Mouse (Mus musculus): Measurements from ENCODE around the gene Poldip2.

Gene Poldip2

DNA sequence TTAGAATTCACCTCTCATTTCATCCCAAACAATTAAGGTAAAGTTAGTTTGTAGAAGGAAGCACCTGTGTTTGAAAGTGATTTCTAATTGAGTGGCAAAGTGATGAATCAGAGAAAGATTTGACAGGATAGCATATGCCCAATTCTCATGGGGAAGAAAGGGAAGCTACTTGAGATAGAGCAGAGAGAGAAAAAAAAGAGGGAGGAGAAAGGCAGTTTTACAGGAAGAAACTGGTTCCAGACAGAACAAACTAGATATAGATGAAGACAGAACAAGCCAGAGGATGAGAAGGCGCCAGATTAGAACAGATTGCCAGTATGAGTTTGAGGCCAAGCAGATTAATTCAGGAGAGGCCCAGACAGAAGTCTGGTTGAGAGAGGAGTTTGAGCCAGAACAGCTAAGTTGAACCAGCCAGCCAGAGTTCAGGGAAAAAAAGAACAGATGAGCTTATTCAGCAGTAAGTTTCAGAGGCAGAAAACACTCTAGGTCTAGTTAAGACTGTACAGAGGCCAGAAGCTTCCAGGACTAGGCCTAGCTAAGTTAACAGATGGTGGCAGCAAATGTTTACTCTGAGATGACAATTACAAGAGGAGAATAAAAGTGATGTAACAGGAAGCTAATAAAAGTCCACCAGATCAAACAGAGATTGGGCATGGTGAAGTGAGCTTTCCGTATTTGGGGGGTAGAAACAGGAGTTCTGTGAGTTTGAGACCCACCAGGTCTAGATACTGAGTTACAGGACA, 35.9 kb downstream of the Poldip2 start:
- DNase-seq: no peak

DNA sequence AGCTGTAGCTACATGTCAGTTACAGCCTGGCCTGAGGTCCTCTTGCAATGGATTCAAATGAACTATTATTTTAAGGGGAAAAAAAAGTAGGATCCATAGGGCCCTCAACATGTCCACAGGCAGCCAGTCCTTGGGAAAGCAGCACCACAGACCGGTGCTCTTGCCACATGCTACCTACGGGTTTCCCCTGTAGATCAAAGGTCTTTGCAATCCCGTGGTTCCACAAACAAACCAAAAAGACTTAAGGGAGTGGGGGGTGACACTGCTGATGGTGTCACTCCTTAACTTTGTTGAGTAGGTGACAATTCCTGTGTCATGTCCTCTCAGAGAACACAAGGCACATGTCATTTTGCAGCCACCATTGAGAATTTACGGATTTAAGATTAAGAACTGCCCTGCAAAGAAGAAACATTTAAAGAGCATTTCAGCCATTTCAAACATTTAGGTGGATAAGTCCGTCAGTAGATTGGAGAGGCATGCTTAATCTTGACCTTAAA, 37.5 kb downstream of the Poldip2 start:
- DNase-seq: no peak

DNA sequence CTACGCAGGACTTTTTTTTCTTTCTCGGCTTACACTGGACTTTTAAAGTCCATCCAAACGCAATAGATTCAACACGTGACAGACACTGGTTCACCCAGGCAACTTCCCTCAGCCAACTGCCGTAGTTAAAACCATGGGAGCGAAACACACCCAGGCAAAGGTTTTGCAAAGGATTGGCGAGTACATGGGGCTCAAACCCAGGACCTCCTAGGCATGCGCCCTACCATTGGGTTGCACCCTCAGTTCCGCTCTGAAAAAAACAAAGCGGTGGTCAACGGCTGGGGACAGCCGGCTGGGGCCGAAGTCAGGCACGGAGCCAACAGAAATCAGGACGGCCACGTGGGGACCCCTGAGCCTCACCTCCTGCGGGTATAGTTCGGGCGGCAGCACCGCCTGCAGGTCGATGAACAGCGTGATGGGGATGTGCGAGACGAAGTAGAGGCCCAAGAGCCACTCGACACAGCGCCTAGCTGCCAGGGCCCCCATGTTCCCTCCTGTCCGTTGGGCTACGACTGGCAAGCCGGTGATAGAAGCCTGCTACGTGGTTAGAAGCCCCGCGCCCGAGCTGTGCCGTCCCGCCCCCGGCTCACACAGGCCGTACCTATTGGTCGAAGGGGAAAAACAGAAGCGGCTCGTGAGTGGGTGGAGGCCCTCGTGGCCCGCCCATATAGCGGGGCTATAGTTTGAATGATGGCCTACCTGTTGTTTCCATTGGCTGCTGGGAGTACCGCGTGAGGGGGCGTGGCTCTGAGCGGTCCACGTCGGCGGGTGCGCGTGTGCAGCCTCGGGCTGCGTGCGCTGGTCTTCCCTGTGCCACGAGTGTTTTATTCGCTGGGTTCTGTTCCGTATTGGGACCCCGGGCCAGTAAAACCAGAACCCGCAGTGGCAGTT, 38.4 kb downstream of the Poldip2 start, which contains the start of gene Tmem97:
Tmem97 (minus strand) TSS at position 610 of the 891 bp plus-strand sequence.
- peak; percentile 97 for DNase-seq

DNA sequence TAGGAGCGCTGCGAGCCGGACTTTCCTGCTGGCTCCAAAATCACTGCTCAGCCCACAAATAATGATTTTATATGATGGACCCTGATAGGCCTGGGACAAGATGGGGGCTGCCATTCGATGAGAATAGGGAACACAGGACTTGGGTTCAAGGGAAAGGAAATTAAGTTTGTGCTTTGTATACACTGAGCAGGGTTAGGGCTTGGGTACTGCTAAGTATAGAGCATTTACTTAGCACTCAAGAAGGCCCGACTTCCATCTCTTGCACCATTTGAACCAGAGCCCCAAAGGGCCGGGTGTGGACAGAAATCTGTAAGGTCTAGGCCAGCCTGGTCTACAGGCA, 39.0 kb downstream of the Poldip2 start:
- no peak for DNase-seq

DNA sequence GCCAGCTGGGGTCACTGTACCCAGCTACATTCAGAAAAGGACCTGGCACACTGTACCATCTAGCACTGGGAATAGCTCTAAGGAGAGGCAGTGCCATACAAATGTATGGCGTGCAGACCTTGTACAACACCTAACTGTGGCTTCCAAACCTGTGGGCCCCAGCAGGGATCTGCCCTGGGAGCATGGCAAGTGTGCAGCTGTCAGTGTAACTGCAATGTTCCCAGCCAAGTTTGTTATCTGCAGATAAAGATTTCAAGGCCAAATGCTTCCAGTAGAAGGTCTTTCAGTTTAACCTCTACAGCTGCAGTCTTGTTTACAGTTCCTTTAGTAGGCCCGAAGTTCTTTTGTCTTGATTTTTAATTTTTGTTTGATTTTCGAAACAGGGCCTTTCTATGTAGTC, 43.6 kb downstream of the Poldip2 start:
- DNase-seq: no peak

DNA sequence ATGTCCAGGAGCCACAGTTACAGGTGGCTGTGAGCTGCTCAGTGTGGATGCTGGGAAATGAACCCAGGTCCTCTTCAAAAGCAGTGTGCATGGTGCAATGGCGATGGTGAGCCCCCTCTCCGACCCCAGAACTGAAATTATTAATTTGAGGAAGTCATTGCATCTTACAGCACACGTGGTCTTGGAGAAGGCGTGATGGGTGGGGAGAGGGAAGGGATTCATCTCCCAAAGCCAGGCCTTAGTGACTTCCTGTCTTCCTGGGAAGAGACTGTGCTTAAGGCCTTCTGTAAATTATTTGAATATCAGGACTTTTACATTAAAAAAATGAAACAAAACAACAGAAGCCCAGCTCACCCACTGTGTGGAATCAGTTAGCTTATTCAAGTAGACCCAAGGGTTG, 44.1 kb downstream of the Poldip2 start:
- DNase-seq: no peak

DNA sequence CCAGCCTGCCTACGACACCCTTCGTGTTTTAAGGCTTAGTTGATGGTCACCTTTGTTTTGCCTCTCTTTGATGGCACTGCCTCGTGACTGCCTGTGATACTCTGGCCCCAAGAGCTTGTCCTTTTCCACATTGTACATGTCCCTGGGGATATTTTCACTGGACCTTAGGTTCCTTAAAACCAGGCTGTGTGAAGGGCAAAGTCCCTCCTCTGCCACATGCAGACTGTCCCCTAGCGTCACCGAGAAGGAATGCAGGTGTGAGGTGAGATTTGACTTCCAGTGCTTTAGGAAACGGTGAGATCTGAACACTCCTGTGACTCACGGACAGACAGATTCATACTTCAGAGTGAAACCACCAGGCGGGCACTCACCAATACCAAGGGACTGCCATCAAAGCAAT, 45.2 kb downstream of the Poldip2 start:
- DNase-seq: no peak

DNA sequence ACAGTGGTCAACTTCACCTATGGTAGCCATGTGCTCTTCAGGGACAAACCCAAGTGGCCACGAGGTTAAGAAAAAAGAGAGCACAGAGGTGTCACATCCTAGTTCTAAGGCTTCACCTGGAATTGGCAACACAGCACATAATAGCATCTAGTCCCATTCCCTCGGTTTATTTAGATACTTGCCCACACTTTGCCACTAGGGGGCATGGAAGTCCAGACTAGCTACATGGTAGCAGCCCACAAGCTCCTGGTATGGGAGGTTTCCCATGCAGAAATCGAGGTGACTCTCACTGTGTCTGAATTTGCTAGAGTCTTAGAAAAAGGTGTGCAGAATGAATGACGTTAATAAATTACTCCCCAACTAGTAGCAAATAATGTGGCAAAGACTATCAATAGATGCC, 48.5 kb downstream of the Poldip2 start:
- DNase-seq: no peak

DNA sequence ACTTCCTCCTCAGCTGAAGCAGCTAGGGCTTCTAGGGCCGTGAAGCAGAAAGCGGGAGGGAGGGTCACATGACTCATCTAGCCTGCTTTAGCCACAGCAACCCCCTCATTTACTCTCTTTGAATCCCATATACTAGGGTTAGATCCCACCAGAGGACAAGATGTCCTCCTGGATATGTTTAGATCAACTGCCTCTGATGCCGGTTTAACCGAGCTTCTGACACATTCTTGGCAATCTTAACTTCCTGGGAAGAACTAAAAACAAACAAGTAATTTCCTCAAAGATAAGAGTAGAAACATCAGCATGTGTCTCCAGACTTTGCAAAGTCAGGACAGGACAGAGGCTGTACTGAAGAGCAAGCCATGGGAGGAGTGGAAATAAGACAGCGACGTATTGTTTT, 54.8 kb downstream of the Poldip2 start:
- DNase-seq: no peak

DNA sequence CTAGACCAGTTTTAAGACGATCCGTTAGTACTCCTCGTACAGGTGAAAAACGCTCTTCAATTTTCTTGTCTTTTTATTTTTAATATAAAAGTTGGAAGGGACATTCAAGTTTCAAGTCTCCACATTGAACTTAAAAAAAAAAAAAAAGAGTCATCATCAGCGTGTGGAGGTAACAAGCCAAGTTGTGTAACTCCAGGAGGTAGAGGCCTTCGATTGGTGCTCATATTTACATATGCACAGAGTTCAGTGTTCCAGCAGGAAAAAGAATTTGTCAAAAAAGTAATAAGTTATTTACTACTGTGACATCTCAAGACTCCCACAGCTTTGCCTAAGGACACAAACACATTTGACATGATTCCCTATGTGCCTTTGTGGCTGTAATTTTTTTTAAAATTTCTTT, 55.6 kb downstream of the Poldip2 start:
- no peak for DNase-seq

DNA sequence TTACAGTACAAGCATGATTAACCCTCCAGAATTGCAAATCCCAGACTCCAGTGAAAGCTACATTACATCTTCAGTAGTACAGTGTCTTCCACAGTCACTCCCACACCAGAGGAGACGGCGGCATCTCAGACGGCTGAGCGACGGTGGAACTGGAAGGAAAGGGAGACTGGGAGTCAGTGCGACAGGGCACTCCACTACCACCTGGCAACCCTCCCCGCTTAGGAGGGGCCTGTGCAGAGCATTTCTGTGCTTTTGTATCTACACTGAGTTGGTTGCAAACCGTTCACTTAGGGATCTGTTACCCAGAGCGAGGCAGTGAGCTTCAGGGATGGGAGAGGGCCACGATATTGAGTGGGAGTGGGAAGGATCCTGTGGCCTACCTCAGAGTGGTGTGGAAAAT, 56.8 kb downstream of the Poldip2 start:
- no peak for DNase-seq

DNA sequence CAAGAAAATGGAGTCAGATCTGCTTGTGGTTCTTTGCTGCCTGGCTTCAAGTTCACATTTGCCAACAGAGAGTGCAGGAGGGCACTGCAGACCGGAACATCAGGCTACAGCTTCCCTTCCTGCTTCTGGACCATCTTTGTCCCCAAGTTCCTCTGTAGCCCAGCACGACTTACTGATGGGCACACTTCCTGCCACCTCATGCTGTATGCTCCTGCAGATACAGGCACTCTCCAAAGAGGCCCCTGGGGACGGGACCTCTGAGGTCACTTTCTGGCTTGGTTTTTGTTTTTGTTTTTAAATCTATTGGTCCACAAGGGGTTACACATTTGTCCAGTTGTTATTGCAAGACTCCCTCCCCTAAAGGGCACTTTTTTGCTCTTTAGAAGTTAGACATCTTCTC, 57.8 kb downstream of the Poldip2 start:
- DNase-seq: no peak

DNA sequence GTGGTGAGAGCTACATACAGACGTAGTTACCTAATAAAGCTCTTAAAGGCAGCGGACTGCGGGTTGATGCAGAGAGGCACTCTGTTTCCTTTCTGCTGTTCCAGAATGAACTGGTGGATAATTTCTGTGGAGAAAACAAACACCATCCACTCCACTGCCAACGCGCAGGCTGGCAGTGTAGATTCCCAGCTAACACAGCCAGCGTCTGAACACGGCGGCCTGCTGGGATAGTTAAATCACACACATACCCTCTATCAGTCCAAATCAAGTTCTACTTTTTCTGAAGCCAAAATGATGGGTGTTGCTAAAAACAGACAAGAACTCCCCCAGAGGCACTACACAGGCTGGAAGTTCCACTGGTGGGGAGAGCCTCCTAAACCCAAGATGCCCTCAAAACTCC, 59.4 kb downstream of the Poldip2 start:
- no peak for DNase-seq

DNA sequence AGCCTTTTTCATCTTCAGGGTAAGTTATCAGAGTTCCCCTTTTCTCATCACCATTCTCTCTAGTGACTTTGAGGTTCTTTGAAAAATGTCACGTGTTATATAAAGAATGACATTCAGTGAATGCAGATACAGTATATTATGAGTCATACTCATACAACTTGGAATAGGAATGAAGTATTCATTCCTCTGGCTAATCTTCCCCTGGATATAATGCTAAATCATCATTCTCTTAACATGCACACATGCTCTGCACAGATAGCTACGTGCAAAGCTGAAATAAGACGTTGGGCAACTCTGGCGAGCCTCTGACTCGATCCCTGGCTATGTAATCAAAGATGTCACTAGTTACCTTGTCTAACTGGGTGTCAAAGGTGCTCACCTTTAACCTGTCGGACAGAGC, 59.9 kb downstream of the Poldip2 start:
- no peak for DNase-seq
